Mouse (Mus musculus): Measurements from ENCODE around the gene Shank2.

DNA sequence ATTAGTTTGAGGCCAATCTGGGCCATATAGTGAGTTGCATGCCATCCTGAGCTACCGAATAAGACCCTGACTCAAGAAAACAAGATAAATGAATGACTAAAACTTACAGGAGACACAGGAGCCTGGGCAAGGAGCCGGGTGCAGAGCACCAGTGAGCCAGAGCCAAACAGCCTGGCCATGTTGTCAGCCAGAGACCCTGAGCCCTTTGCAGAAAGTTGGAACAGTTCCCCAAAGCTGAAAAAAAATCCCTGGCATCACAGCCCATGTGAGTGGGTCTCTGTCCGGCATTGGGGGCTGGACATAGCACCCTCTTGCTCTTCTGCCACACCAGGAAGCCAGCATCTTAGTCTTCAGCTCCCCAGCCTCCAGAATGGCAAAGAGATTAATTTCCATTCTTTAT lies 244.5 kb downstream of the Shank2 start:
- TF ChIP-seq CTCF (IDR thresholded peaks at IDR 0.05; ENCODE audit: low read depth) (no peak), EP300 (optimal IDR thresholded peaks at IDR 0.05) (no peak)
